Mouse (Mus musculus) spleen, postnatal 4 days (tissue): ENCODE measurements at regions not wholly inside any gene's neighbourhood (a gene's known extent, or its start where the extent isn't known, plus 50 kb on each side); places are given as distances from the start of the nearest gene placed in this dataset.

Experiments used
- DNase-seq, 2 experiments: peaks; one replicate each; pipeline ENCODE4 v3.0.0; 2022; ENCODE audit warnings: low spot score in 2 of 2

DNA sequence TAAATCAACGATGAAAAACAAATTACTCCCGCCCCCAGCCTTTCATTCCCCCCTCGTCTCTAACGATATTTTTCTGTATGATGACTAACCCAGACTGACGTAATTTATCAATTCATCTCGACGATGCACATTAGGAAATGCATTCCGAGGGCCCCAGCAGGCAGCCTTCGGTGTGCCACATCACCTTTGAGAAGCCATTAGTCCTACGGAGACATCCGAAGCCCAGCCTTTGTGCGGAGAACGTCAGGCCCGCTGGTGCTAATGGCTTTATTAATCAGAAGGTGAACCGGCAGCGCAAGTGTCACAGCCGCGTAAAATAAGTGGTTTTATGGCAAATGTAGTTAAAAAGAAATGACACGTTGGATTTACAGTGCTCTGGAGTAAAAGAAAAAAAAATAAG lies 269.1 kb upstream of the Gm10131 start:
- no peak for DNase-seq

GRCm38 (mm10) chr8:34377154-34377553 lies 265.6 kb upstream of the Gm10131 start:
- DNase-seq, result no peak

DNA sequence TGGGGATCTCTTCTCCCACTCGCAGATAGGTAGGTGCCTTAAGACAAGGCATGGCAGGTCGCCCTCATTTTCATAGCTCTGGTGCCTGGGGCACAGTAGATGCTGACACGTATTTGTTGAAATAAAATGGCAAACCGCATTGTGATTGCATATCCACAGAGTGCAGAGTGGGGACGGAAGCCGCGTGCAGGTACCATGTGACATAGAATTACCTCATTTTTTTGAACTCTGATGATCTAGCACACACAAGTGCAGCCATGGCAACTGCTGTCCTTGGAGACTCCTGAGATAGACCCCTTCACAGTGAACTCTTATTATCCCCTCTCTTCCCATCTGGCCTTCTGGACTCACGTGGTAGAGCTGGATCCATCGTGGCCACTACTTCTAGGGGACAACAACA lies 262.7 kb upstream of the Gm10131 start:
- DNase-seq, result no peak

DNA sequence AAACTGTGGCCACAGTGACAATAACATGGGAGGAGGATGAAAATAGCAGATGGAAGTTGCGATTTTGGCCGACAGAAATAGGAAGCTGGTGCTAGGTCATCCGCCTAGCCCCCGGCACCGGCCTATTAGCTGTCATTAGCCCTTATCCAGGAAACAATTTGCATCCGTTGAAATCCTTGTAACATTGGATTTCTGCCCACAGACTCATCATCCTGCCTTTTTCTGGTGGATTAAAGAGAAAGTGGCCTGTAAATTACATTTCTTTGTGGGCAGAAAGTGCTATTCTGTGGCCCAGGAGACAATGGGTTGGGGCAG lies 261.1 kb upstream of the Gm10131 start:
- DNase-seq, result no peak

DNA sequence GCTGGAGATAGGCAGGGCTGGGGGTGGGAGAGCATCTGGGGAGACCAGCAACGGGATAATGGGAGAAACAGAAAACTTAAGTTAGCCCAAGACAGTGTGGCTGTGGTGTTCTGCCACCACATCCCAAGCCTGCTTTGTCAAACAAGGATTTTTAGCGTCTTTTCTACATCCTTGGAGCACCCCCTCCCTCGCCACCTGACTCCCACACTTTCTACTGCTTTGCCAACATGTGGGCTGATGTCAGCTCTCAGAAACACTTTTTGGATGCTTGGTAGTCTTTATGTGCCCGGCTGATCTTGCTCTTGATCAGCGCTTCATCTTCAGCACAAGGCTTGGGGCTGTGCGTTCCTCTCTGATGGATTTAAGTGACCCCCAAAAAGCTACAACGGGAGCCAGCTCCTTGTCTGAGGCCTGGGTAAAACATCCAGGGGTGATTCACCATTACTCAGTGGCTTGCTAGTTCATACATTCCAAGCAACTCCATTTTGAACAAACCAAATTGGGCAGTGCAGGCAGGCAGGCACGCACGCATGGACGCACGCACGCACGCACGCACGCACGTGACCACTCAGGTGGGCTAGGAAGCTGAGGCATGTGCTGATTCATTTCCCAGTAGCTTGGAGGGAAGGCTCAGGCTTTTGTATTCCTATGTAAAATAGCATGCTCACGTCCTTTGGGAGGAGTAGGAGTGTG lies 260.6 kb upstream of the Gm10131 start:
- no peak for DNase-seq

DNA sequence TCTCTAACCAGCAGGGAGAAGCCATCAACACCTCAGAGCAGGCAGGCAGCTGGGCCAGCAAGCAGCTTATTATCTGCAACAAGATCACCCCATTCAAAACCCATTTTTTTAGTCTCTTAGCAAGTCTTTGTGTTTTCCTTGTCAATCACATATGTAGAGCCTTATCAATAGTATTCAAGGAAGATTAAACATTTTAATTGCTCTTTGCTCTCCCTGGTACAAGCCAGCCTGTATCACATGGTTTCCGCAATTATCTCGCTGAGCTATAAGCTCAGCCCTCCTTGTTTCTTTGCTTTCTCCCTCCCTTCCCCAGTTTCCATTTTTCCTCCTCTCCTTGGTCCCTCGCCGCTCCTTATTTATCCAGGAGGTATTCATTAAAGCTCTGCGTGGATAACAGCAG lies 259.9 kb upstream of the Gm10131 start:
- DNase-seq, result no peak

GRCm38 (mm10) chr8:34368556-34368955 lies 257.0 kb upstream of the Gm10131 start:
- no peak for DNase-seq

DNA sequence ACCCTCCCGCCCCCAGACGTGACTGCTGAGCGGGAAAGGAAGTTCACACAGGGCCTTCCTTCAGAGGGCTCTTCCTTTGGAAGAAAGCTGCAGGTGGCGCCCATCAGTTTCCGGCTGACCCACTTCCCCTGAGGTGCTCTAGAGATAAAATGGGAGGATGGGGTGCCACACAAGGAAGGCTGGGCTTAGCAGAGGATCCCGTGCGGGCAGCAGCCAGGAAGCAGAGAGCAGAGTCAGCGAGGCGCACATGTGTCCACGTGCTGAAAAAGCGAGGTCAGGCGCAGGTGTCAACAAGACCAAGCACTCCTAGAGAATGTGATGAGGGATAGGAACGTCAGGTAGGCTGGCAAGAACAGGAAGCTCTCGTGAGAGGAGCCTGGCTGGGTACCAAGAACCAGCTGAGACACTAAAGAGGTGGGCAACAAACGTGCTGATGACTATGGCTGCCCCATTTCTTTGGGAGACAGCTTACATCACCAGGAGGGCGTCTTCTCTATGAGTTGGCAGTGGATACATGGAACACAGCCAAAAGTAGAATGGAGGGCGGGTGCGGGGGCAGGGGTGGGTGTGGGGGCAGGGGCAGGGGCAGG lies 253.0 kb upstream of the Gm10131 start:
- DNase-seq, result no peak

DNA sequence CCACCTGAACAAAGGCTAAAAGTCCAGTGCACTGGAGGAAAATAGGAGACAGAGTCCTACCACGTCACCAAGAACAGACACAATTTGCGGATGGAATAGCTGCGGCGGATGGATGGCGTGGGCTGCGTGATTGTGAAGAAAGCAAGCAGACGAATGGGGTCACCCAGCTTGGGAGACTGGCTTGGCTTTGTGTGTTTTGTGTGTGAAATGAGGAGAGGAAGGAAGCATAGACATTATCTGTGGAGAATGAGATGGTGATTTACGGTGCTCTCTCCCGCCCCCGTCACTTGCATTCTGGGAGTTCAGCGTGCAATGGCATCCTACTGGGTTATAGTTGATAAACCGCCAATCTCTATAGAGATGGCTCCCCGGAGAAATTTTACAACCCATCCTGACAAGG lies 252.1 kb upstream of the Gm10131 start:
- no peak for DNase-seq

DNA sequence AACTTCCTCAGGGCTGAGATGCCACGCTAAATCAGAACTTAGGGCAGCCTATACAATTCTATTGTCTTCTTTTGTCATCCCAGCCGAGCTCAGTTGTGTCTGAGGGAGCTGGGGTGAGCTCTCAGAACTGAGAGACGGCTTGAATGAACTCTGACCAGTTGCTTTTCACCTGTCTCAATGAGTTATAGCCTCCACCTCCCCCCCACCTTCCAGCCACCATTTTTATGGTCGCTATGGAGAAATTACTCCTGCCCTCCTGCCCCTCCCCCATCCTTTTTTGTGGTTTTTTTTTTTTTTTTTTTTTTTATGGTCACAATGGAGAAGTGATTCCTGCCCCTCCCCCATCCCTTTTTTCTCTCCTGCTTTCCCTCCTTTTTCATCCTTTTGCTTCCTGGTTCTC lies 251.6 kb upstream of the Gm10131 start:
- DNase-seq, result no peak

GRCm38 (mm10) chr8:34361377-34361776 lies 249.8 kb upstream of the Gm10131 start:
- no peak for DNase-seq

DNA sequence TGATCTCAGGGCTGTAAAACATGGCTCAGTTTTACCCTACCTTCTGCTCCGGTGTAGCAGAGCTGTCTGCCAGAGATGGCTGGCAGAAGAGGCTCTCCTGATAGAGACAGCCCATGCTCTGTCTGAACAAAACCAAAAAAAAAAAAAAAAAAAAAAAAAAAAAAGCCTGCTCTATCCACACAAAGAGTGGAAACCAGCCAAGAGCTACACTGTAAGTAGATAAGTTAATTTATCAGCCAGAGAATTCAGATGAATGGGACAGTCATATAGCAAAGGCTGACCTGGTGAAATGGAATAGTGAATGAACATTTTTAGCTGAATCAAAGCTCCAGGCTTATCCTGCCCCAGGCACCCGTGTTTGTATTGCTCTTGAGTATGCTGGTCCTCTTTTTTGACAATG lies 248.2 kb upstream of the Gm10131 start:
- no peak for DNase-seq

GRCm38 (mm10) chr8:34355059-34355458 lies 243.5 kb upstream of the Gm10131 start:
- DNase-seq, result no peak

DNA sequence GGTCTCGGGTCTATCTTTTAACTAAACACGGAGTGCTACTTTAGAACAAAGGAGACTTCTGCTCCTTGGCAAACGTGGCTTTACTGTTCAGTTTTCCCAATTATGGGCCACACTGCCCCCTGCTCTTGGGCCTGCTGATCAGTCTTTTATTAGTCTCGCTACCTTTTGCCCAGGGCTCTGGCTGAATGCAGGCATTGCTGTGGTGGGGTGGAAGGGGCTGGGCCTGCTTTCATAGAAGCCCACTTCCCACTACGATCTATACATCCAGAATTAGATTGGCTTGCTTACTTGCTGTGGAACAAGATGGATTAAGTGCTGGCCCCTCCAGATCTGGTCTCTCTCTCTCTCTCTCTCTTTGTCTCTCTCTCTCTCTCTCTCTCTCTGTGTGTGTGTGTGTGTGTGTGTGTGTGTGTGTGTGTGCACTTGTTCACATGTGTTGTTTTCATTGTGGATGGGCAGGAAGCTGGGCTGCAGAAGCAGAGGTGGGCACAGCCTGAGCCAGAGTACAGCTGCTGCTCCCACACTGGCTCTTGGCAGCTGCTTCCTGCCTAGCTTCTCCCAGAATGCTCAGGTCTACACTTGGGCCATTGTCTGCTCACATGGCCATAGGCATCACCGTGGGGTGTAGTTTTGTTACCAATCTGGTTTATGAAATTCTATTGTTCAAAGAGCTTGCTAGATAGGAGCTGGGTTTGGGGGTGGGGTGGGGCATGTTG lies 241.8 kb upstream of the Gm10131 start:
- DNase-seq, result no peak

DNA sequence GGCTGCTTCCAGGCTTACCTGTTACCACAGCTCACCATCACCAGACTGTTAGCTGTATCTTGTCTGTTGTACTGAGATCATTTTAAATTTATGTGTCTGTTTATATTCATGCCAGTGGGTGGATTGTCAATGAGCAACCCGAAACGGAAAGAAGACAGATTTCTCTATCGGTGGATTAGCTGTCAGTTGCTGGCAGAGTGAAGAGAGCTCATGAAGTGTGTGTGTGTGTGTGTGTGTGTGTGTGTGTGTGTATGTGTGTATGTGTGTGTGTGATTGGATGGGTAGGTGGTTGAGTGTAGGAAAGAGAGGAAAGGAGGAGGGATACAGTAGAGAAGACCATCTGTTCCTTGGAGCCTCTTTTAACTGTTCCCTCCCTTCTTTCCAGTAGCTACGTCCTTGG lies 223.3 kb upstream of the Gm10131 start:
- DNase-seq, result no peak

- no peak for DNase-seq
Observed at GRCm38 (mm10) chr8:34331673-34332072, 220.1 kb upstream of the Gm10131 start.

DNA sequence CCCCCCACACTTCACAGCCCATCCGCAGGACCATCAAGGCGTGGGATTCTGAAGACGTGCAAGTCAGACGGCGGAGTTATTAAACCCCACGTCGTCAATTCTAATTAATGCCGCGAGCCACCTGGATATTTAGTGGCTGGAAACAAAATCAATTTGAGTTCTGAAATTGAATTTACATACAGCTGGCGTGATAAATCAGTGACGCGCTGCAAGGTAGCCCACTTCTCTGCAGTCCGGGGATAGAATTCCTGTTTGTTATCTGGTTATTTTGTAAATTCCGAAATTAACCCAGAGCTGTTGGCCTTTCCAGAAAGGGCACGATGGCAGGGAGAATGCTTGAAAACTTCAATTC lies 215.1 kb upstream of the Gm10131 start:
- DNase-seq, result no peak

GRCm38 (mm10) chr8:34325841-34326613 lies 214.5 kb upstream of the Gm10131 start:
- DNase-seq, result no peak

- DNase-seq, result no peak
Observed at GRCm38 (mm10) chr8:34320158-34320587, 208.6 kb upstream of the Gm10131 start.

DNA sequence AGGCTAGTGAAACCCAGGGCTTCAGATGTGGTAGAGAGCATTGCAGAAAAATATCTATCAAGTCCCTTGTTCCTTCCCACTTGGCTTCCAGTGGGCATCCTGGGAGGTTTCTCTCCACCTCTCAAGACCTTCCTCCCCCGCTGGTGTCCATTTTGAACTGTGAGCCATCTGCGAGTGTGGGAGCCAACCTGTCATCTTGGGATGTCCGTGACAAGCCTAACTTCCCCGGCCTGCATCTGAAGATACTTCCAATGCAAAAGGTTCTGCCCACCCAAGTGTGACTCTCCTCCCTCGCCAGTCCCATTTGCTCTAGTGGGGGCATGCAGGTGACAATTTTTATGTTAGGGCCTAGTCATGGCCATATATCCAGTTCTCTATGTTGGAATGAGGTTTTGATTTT lies 208.2 kb upstream of the Gm10131 start:
- DNase-seq, result no peak

- no peak for DNase-seq
Observed at GRCm38 (mm10) chr8:34315233-34315632, 203.7 kb upstream of the Gm10131 start.
